Mouse (Mus musculus): ENCODE results near the gene Notum.

DNA sequence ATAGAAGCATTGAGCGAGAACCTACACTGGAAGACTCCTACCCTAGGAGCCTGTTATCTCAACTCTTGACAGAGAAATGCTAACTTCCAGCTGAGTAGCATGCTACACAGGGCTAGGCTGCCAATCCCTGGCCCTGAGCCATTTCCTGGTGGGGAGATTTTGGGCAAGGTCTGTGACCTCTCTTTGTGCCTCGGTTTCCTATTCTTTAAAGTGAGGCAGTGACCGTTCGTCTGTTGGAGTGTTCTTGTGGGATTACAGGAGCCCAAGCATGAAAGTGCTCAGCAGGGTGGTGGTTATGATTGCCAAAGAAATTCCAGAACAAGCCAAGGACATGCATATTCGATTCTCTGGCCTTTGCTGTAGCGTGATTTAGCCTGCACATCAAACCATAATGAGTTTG, 1.8 kb upstream of the Notum start:
- TF ChIP-seq CTCF (IDR thresholded peaks at IDR 0.05) (no peak), POLR2A (IDR thresholded peaks at IDR 0.05; ENCODE audit: insufficient read depth, low read depth, low read length) (no peak)

Measured in heart, adult 2 months (tissue).